Mouse (Mus musculus): ENCODE results near the gene Rasd1.

GRCm38 (mm10) chr11:59948401-59948767, 16.4 kb downstream of the Rasd1 start:
- TF ChIP-seq CTCF (IDR thresholded peaks at IDR 0.05; ENCODE audit: control insufficient read depth, insufficient read depth, insufficient replicate concordance, low read depth, low read length) (no peak), POLR2A (IDR thresholded peaks at IDR 0.05; ENCODE audit: control insufficient read depth, low read depth, low read length) (no peak)

Measured in testis, adult 2 months (tissue).